Mouse (Mus musculus): Measurements from ENCODE around the gene Nxph3.

DNA sequence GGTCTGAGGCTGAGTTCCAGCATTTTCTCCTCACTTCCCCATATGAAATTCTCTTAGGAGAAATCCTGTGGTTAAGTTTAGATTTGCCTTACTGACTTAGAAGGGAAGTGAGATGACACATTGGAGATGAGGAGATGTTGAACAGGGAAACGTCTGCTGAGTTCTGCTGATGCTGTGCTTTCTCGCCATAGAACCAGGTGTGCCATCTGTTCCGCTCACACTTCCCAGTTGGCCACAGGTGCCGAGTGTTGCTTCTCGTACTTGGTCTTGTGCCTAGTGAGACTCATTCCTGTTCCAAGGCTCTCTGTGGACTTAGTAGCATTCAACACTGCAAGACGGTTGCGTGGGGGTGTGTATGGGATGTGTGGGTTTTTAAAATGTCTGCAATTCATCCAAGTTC lies 38.0 kb downstream of the Nxph3 start:
- no peak for TF ChIP-seq POLR2A (IDR thresholded peaks at IDR 0.05; ENCODE audit: insufficient read depth, low read depth, low read length)
- TF ChIP-seq CTCF (IDR thresholded peaks at IDR 0.05; ENCODE audit: insufficient read depth, low read depth, low read length): no peak
